Mouse (Mus musculus): ENCODE data around the gene Gpr132. TPM values are rescaled to one million over a fixed set of nuclear protein-coding genes. Genes with fewer than 3 reads are reported as not detected.

Gpr132 gene
- polyA plus RNA-seq, 1 experiment from 2014 or later, result not detected

DNA sequence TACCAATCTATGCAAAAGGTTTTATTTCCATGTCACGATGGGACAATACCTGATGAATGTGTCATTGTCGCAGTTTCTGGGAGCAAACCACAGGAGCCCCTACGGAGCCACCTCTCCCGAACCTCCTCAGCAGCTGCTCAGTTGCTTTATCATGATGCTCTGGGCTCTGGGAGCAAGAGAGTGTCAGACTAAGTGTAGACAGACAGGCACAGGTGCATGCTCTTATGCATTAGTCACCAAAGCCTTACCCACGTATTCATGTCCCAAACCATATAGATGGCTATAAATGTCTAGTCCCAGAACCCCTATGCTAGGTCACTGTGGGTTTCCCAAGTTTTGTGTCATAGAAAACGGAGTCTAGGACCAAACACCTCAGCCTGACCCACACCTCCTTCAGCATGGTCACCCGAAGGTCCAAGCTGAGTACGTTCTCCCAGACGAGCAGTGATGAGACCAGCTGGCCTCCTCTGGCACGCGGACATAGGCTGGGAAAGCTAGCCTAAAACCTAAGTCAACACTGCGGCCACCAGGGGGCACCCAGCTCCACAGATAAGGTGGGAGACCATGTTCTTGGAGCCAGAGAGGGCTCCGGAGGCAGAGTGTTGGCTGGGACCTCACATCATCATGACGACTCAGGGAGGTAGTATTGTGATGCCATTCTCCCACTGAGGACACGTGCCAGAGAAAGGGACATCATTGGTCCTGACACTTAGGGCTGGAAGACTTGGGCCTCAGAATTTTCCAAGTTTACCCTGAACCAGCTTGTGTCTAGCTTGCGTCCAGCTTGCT is 7.4 kb upstream of the Gpr132 start:
- no peak overlapping the region for H3K4me2 ChIP-seq (replicated peaks)
- ATAC-seq (replicated peaks), result peak; percentile 53
- no peaks in the 10 kb centered on the region for H3K36me3 ChIP-seq
- H3K27me3 ChIP-seq, result peaks cover 65% of the 10 kb centered on the region
- H3K27ac ChIP-seq (replicated peaks), result no peak overlapping the region
- WGBS, result 26% methylated on average over 16 of the region's 16 CpGs
- H3K9ac ChIP-seq (replicated peaks), result no peak overlapping the region
- H3K9me3 ChIP-seq, result no peaks in the 10 kb centered on the region
- H3K4me3 ChIP-seq, result no peak overlapping the region
- peaks cover 27% of the 10 kb centered on the region for H3K4me1 ChIP-seq

DNA sequence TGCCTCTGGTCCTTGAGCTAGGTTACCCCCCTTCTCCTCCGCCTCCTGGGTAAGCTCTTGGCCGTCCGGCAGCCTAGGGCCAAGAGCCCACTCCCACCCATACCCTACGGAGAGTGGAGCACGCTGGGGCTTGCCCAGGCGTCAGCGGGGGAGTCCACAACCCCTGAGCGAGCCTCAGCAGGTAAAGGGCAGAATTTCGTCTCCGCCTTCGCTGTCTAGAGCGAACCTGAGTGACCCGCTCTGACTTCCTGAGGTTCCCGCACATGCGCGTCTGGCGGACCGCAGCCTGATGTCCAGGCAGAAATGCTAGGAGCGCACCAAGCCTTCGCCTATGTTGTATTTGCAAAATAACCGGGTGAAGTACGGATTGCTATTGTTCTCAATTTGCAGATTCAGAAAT is 6.2 kb upstream of the Gpr132 start:
- WGBS, result 11% methylated on average over 22 of the region's 22 CpGs
- 0 out of 2 replicates have a peak overlapping the region, but pooled peaks have one; percentile 11 for H3K4me3 ChIP-seq

DNA sequence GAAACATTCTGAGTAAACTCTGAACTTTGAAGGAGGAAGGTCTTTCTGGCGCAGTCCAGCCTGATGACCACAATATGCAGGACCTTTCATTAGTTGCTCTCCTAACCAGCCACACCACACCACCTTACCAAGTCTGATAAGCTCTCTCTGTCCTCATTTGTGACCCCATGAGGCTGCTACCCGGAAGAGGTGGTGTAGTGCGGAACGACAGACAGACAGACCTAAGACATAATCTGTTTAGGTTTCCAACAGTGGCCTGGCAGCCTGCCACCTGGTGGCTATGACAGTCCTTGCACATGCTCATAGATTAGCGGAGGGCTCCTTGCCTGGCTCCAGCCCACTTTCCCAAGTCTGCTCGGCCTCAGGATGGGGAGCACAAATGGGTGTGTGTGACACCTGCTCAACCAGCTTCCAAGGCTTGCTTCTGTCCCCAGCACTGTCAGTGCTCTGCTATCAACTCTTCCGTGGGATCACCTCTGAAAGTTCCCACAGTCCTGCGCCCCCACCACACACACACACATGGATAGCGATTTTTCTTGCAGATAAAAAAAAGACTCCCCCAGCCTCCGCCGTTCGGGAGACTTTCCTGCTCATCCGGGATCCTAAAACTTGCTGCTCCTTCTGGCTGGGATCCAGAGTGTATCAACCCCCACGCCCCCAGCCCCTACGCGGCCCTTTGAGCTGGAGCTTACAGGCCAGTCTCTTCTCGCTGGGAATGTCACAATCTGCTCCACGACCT is 5.6 kb upstream of the Gpr132 start:
- no peaks in the 10 kb centered on the region for H3K36me3 ChIP-seq
- 22% methylated on average over 18 of the region's 18 CpGs for WGBS

More for the DNA sequence above, 6.2 kb upstream of the Gpr132 start:
- H3K9ac ChIP-seq (replicated peaks), result no peak overlapping the region
- no peak overlapping the region for H3K27ac ChIP-seq (replicated peaks)
- peaks cover 63% of the 10 kb centered on the region for H3K27me3 ChIP-seq
- no peaks in the 10 kb centered on the region for H3K36me3 ChIP-seq
- no peaks in the 10 kb centered on the region for H3K9me3 ChIP-seq
- H3K4me2 ChIP-seq (replicated peaks), result peak overlapping the region; percentile 28; the same call in 1 of the 2 replicates
- ATAC-seq (replicated peaks), result no peak
- peaks cover 30% of the 10 kb centered on the region for H3K4me1 ChIP-seq

DNA sequence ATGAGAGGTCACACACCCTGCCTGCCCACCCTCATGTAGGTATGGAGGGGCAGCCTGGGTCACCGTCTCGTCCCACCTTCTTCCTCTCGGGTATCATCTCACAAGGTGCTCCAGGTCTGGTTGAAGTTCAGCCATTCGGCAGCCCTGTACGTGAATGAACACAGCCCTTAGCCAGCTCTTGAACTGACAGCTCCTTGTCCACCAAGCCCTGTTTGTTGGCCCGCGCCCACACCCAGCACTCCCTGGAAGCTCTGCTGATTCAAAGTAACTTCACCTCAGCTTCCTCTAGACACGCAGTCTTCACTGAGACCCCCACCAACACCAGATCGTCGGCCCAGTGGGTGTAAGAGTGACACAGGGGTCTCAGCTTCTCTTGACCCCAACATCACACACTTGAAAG is 5.0 kb upstream of the Gpr132 start:
- Histone ChIP-seq H3K9ac (replicated peaks) (no peak overlapping the region), H3K36me3 (no peaks in the 10 kb centered on the region), H3K27me3 (peaks cover 52% of the 10 kb centered on the region), H3K27ac (replicated peaks) (no peak overlapping the region), H3K4me3 (no peak overlapping the region), H3K4me1 (peaks cover 30% of the 10 kb centered on the region), H3K9me3 (no peaks in the 10 kb centered on the region), H3K4me2 (replicated peaks) (no peak overlapping the region)
- no peak for ATAC-seq (replicated peaks)
- 94% methylated on average over 10 of the region's 10 CpGs for WGBS

More for the DNA sequence above, 5.6 kb upstream of the Gpr132 start:
- H3K4me2 ChIP-seq (replicated peaks), result peak overlapping the region; percentile 28; the same call in 1 of the 2 replicates
- H3K27ac ChIP-seq (replicated peaks), result no peak overlapping the region
- peaks cover 58% of the 10 kb centered on the region for H3K27me3 ChIP-seq
- no peak for ATAC-seq (replicated peaks)
- H3K4me3 ChIP-seq, result no peak overlapping the region
- H3K4me1 ChIP-seq, result peaks cover 30% of the 10 kb centered on the region
- H3K9me3 ChIP-seq, result no peaks in the 10 kb centered on the region
- H3K9ac ChIP-seq (replicated peaks), result no peak overlapping the region

DNA sequence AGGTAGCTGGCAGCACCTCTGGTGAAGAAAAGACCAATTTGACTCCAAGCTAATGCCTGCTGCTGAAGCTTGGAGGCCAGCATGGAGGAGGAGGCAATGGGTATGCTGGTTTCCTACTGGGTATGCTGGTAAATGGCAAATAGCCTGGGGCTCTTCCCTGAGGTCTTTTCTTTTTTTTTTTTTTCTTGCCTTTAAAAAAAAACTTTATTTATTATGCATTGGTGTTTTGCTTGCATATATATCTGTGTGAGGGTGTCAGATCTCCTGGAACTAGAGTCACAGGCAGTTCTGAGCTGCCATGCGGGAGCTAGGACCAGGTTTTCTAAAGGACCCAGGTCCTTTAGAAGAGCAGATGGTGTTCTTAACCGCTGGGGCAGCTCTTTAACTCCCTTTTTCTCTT is 3.2 kb upstream of the Gpr132 start:
- H3K9ac ChIP-seq (replicated peaks), result no peak overlapping the region
- no peak overlapping the region for H3K4me2 ChIP-seq (replicated peaks)
- H3K27me3 ChIP-seq, result peaks cover 35% of the 10 kb centered on the region
- peaks cover 15% of the 10 kb centered on the region for H3K4me1 ChIP-seq
- H3K36me3 ChIP-seq, result no peaks in the 10 kb centered on the region
- no peaks in the 10 kb centered on the region for H3K9me3 ChIP-seq
- H3K27ac ChIP-seq (replicated peaks), result no peak overlapping the region
- H3K4me3 ChIP-seq, result no peak overlapping the region
- no peak for ATAC-seq (replicated peaks)
- WGBS, result 61% methylated on average over 2 of the region's 2 CpGs

DNA sequence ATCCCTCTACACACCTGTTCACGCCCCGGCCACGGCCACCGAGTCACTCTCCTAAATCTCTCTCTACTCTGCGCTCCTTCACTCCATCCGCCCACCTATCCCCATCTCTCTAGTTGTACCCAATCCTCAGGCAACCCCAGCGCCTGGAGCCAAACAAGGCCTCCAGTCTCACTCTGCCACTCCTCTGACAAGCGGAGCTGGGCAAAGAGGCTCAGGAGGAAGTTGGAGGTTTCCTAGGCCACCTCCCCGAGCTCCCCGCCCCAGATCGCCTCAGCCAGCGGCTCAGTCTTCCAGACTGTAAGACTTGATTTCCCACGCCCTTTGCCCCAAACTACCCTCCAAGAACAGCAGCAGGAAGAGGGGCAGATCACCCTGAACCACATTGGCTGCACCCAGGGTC is 2.7 kb upstream of the Gpr132 start:
- Histone ChIP-seq H3K4me2 (replicated peaks) (no peak overlapping the region), H3K9me3 (no peaks in the 10 kb centered on the region), H3K4me3 (no peak overlapping the region), H3K36me3 (no peaks in the 10 kb centered on the region), H3K27me3 (peaks cover 30% of the 10 kb centered on the region), H3K9ac (replicated peaks) (no peak overlapping the region), H3K4me1 (peaks cover 12% of the 10 kb centered on the region), H3K27ac (replicated peaks) (no peak overlapping the region)
- WGBS, result 65% methylated on average over 13 of the region's 13 CpGs
- no peak for ATAC-seq (replicated peaks)

DNA sequence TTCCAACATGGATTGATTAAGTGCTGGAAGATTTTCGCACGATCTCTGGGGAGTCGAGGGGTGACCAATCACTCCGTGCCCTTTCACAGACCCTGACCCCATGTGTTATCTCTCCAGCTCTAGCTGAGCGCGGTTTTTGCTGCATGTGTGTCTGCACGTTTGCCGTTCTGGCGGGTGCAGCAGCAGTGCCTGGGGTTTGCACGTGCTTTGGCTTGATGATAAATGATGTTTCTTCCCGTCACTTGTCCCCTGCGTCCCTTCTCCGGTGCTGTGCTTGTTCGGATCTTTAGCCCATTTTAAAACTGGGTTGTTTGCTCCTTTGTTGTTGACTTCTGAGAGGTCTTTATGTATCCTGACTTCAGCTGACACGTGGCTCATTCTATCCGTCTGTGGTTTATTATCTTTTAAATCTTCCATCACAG is 1.8 kb upstream of the Gpr132 start:
- Histone ChIP-seq H3K9ac (replicated peaks) (no peak overlapping the region), H3K36me3 (no peaks in the 10 kb centered on the region), H3K27me3 (peaks cover 20% of the 10 kb centered on the region), H3K4me3 (no peak overlapping the region), H3K9me3 (no peaks in the 10 kb centered on the region), H3K27ac (replicated peaks) (no peak overlapping the region), H3K4me1 (peaks cover 12% of the 10 kb centered on the region), H3K4me2 (replicated peaks) (no peak overlapping the region)
- ATAC-seq (replicated peaks), result no peak
- 42% methylated on average over 16 of the region's 16 CpGs for WGBS

DNA sequence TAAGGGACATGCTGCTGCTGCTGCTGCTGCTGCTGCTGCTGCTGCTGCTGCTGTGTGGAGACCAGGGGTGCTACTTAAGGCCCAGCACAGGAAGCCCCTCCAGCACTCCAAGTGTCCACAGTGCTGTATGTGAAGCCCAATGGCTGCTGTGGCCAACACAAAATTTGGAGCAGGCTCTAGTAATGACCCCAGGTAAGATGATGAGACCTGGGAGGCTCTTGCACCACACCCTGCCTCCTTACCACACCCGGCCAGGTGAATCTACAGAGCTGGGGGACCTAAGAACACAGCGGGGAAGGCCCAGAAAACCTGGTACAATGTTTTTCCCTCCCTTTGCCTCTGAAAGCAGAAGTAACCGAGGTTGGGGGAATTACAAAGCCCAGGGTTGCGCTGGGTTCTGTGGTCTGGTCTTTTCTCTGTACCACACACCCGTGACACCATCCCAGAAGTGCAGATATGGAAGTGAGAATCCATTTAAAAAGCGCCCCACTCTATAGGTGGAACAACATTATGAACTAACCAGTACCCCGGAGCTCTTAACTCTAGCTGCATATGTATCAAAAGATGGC is 838 bp downstream of the Gpr132 start:
- Histone ChIP-seq H3K27ac (replicated peaks) (no peak overlapping the region), H3K36me3 (no peaks in the 10 kb centered on the region), H3K4me1 (peaks cover 3% of the 10 kb centered on the region; the same call in 1 of the 2 replicates), H3K9me3 (no peaks in the 10 kb centered on the region), H3K4me3 (no peak overlapping the region), H3K9ac (replicated peaks) (no peak overlapping the region), H3K4me2 (replicated peaks) (no peak overlapping the region), H3K27me3 (no peaks in the 10 kb centered on the region; the same call in 1 of the 2 replicates)
- ATAC-seq (replicated peaks), result no peak
- WGBS, result 89% methylated on average over 7 of the region's 7 CpGs

DNA sequence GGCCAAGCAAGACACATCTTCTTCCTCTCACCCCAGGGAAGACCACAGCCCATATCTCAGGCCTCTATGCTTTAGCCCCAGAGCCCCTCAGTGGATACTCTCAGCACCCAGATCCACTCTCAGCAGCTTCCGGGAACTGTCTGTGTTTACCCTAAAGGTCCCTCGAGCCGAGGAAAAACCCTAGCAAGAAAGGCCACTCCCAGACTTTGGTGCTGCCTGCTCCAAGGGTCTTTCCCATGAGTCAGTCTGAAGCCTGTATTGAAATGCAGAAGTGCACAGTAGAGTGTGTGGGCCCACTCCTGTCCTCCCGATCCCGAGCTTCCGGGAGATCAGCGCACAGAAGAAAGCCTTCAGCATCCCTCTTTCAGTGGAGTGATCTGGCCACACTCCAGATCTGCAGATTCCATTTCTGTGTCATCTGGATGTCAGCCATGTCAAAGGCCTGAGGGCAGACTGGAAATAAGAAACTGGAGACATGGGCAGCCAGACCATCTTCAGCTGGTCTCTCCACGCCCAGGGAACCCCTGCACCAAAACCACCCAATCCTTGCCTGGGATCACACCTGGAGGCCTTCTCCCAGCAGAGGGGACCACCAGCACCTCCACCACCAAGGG is 1.5 kb downstream of the Gpr132 start:
- H3K4me1 ChIP-seq, result peaks cover 3% of the 10 kb centered on the region; the same call in 1 of the 2 replicates
- no peak for ATAC-seq (replicated peaks)
- H3K9ac ChIP-seq (replicated peaks), result no peak overlapping the region
- H3K36me3 ChIP-seq, result no peaks in the 10 kb centered on the region
- no peak overlapping the region for H3K4me2 ChIP-seq (replicated peaks)
- H3K27ac ChIP-seq (replicated peaks), result no peak overlapping the region
- H3K4me3 ChIP-seq, result no peak overlapping the region
- no peaks in the 10 kb centered on the region for H3K27me3 ChIP-seq
- H3K9me3 ChIP-seq, result no peaks in the 10 kb centered on the region
- WGBS, result 76% methylated on average over 8 of the region's 8 CpGs

DNA sequence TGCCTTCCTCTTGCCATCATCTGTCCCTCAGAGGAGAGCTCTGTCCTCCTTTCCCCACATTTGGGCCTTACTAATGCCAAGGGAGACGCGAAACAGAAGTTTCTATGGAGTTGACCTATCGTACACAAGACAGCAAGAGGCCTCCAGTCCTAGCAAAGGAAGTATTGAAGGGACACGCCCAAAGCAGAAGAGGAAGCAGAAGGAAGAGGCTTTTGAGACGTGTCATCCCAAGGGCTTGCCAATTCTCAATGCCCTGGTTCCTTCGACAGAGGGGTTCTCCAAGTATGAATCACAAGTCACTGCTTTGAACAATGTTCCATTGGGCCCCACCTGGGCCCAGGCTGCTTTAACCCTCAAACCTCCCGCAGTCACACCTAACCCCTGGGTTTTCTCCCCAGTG is 3.2 kb downstream of the Gpr132 start:
- Histone ChIP-seq H3K9ac (replicated peaks) (no peak overlapping the region), H3K4me2 (replicated peaks) (no peak overlapping the region), H3K9me3 (no peaks in the 10 kb centered on the region), H3K4me3 (no peak overlapping the region), H3K27me3 (no peaks in the 10 kb centered on the region), H3K36me3 (no peaks in the 10 kb centered on the region), H3K4me1 (peaks cover 3% of the 10 kb centered on the region; the same call in 1 of the 2 replicates), H3K27ac (replicated peaks) (no peak overlapping the region)
- 90% methylated on average over 7 of the region's 7 CpGs for WGBS
- ATAC-seq (replicated peaks), result no peak

DNA sequence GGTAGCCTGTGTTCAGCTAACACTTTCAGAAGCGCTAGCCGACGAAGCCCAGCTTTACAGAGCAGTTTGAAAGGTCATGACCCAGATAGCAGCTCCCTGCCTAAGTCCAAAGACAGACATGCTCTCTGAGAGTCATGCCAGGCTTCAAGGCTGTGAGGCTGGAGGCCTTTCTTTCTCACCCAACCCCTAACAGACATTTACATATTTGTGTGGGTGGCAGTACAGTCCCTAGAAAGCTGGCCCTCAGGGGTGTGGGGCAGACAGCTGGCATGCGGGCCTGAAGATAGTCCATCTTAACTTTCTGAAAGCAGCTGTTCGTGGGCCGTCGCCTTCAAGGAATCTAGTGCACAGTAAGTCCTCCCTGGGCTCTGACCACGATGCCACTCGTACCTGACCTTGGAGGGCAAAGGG is 6.1 kb downstream of the Gpr132 start:
- no peak overlapping the region for H3K4me2 ChIP-seq (replicated peaks)
- no peaks in the 10 kb centered on the region for H3K9me3 ChIP-seq
- H3K9ac ChIP-seq (replicated peaks), result no peak overlapping the region
- H3K36me3 ChIP-seq, result no peaks in the 10 kb centered on the region
- ATAC-seq (replicated peaks), result no peak
- WGBS, result 76% methylated on average over 9 of the region's 9 CpGs
- no peaks in the 10 kb centered on the region for H3K4me1 ChIP-seq
- H3K27me3 ChIP-seq, result no peaks in the 10 kb centered on the region
- no peak overlapping the region for H3K4me3 ChIP-seq
- no peak overlapping the region for H3K27ac ChIP-seq (replicated peaks)

DNA sequence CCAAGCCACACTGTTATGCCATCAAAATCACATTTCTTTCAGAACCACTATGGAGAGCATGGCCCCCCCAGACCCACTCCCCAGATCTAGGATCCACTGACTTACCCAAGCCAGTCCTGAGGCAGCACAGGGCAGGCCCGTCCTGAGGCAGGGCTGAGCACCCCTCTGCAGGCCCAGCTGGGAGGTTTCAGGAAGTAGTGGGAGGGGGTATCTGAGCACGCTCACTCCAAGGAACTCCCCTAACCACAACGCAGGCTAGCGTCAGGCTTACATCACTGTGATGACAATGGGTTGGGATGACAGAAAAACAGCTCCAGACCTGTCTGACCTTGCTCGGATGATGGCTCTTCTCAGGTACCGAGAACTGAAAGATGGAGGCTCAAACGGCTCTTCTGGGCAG is 7.3 kb downstream of the Gpr132 start:
- Histone ChIP-seq H3K4me2 (replicated peaks) (no peak overlapping the region), H3K27ac (replicated peaks) (no peak overlapping the region), H3K27me3 (no peaks in the 10 kb centered on the region), H3K4me3 (no peak overlapping the region), H3K4me1 (no peaks in the 10 kb centered on the region), H3K36me3 (no peaks in the 10 kb centered on the region), H3K9me3 (no peaks in the 10 kb centered on the region), H3K9ac (replicated peaks) (no peak overlapping the region)
- 73% methylated on average over 7 of the region's 7 CpGs for WGBS
- no peak for ATAC-seq (replicated peaks)
